Mouse (Mus musculus): Measurements from ENCODE around the gene Clstn3. TPM values are rescaled to one million over a fixed set of nuclear protein-coding genes. Genes with fewer than 3 reads are reported as not detected.

The Clstn3 gene
- polyA plus RNA-seq, 1 experiment from 2014 or later: 4.7 TPM

Other genes starting within 250 kb of the Clstn3 start
- gene Vmn2r27, start 232.9 kb downstream of the Clstn3 start, polyA plus RNA-seq (2015; fragmentation: Nextera tagmentation; extraction: Ambion mirVana): not detected in 2 replicates
- 0.48 and 0.51 TPM in 2 replicates for gene Cd163, start 160.1 kb downstream of the Clstn3 start, polyA plus RNA-seq (2015; fragmentation: Nextera tagmentation; extraction: Ambion mirVana)
- gene Pex5, start 49.7 kb downstream of the Clstn3 start, polyA plus RNA-seq (2015; fragmentation: Nextera tagmentation; extraction: Ambion mirVana): 41.3 and 41.8 TPM in 2 replicates
- gene C1rl, start 28.3 kb upstream of the Clstn3 start, polyA plus RNA-seq (2015; fragmentation: Nextera tagmentation; extraction: Ambion mirVana): 2.3 and 2.5 TPM in 2 replicates
- gene C1ra, start 47.6 kb upstream of the Clstn3 start, polyA plus RNA-seq (2015; fragmentation: Nextera tagmentation; extraction: Ambion mirVana): 3.6 and 4.0 TPM in 2 replicates
- gene C1s1, start 77.6 kb upstream of the Clstn3 start, polyA plus RNA-seq (2015; fragmentation: Nextera tagmentation; extraction: Ambion mirVana): 5.4 and 5.8 TPM in 2 replicates
- gene C1rb, start 105.5 kb upstream of the Clstn3 start, polyA plus RNA-seq (2015; fragmentation: Nextera tagmentation; extraction: Ambion mirVana): not detected in 2 replicates
- gene C1s2, start 171.3 kb upstream of the Clstn3 start, polyA plus RNA-seq (2015; fragmentation: Nextera tagmentation; extraction: Ambion mirVana): not detected in 2 replicates
- gene Lpcat3, start 198.2 kb upstream of the Clstn3 start, polyA plus RNA-seq (2015; fragmentation: Nextera tagmentation; extraction: Ambion mirVana): 134 and 145 TPM in 2 replicates
- 225 and 231 TPM in 2 replicates for gene Emg1, start 247.4 kb upstream of the Clstn3 start, polyA plus RNA-seq (2015; fragmentation: Nextera tagmentation; extraction: Ambion mirVana)
- gene Phb2, start 247.5 kb upstream of the Clstn3 start, polyA plus RNA-seq (2015; fragmentation: Nextera tagmentation; extraction: Ambion mirVana): 497 and 503 TPM in 2 replicates